Comparison of ENCODE assay signal across 22 mouse cellular contexts in genomic region chr2:145479676-145480075, GRCm38 (mm10).
DNase-seq lines count a peak whose midpoint lies in the region; ATAC-seq lines count a peak whose summit lies in the region.
"Had no signal": no experiment of that assay in that cellular context is flagged by ENCODE, and none has a peak within 500 bp of the region (broad histone marks: within the 10 kb centered on the region; RNA-seq: fewer than 3 reads in every experiment).

No protein-coding gene starts in this region.

- 50% methylated on average over 2 of the region's 2 CpGs for WGBS in neural tube, embryonic 11.5 days
- WGBS in neural tube, embryonic 14.5 days: 49% methylated on average over 2 of the region's 2 CpGs

- intact Hi-C loops in left cerebral cortex, postnatal 4 days (cut with DNase I): no loop called here

- H3K4me2 ChIP-seq in neural tube, embryonic 11.5 days (ENCODE audit: low read depth): no peak overlapping the region
- no peak overlapping the region for H3K4me2 ChIP-seq in neural tube, embryonic 14.5 days (ENCODE audit: low read depth, low read length)
- H3K4me2 ChIP-seq: embryonic facial prominence, embryonic 13.5 days; forebrain, embryonic 12.5 days; heart, embryonic 13.5 days; hindbrain, embryonic 12.5 days had no signal

- peak; percentile 14 for DNase-seq in embryo, embryonic 10 days (ENCODE audit: low spot score)
- DNase-seq in embryo, embryonic 9.5 days (ENCODE audit: extremely low spot score): no peak
- peak; percentile 9 for DNase-seq in neural tube, embryonic 11.5 days (ENCODE audit: low spot score)
- DNase-seq in neural tube, embryonic 10.5 days (ENCODE audit: extremely low spot score, low spot score): no peak
- DNase-seq in cerebellum, adult 18-20 months: no peak
- DNase-seq in left cerebral cortex, postnatal 4 days: no peak
- DNase-seq: adrenal gland, postnatal 14 days; B cell, adult 2 months; cerebellum, adult 11-12 months; cerebellum, adult 9-11 months; cerebellum, postnatal 36 days; gastrocnemius, postnatal 14 days; heart, postnatal 36 days had no signal

- no peak for ATAC-seq in neural tube, embryonic 11.5 days (ENCODE audit: insufficient read depth, low FRiP score, low TSS enrichment)
- peak; percentile 54; the same call in 1 of the 2 replicates for ATAC-seq in neural tube, embryonic 14.5 days (ENCODE audit: low read depth)
- ATAC-seq: CD4-positive, CD25-positive, alpha-beta regulatory T cell, adult 4 months; forebrain, embryonic 16.5 days; hindbrain, embryonic 16.5 days had no signal

- no peak overlapping the region for H3K4me3 ChIP-seq in neural tube, embryonic 11.5 days (ENCODE audit: low read depth, low read length)
- no peak overlapping the region for H3K4me3 ChIP-seq in neural tube, embryonic 14.5 days (ENCODE audit: low read depth, low read length)
- H3K4me3 ChIP-seq: embryonic facial prominence, embryonic 13.5 days; forebrain, embryonic 12.5 days; heart, embryonic 13.5 days; hindbrain, embryonic 12.5 days had no signal

- H3K9me3 ChIP-seq in neural tube, embryonic 11.5 days (ENCODE audit: control insufficient read depth, low read length): no peaks in the 10 kb centered on the region
- no peaks in the 10 kb centered on the region for H3K9me3 ChIP-seq in neural tube, embryonic 14.5 days (ENCODE audit: control insufficient read depth, low read length)
- H3K9me3 ChIP-seq: embryonic facial prominence, embryonic 13.5 days; forebrain, embryonic 12.5 days; heart, embryonic 13.5 days; hindbrain, embryonic 12.5 days had no signal

- H3K36me3 ChIP-seq in neural tube, embryonic 11.5 days (ENCODE audit: control insufficient read depth, insufficient read depth, low read length): no peaks in the 10 kb centered on the region
- H3K36me3 ChIP-seq in neural tube, embryonic 14.5 days (ENCODE audit: control insufficient read depth, insufficient read depth, low read length): no peaks in the 10 kb centered on the region
- H3K36me3 ChIP-seq: embryonic facial prominence, embryonic 13.5 days; forebrain, embryonic 12.5 days; G1E; heart, embryonic 13.5 days; hindbrain, embryonic 12.5 days had no signal

- no peaks in the 10 kb centered on the region for H3K4me1 ChIP-seq in neural tube, embryonic 11.5 days (ENCODE audit: control insufficient read depth, insufficient read depth, low read length)
- H3K4me1 ChIP-seq in neural tube, embryonic 14.5 days (ENCODE audit: control insufficient read depth, insufficient read depth, low read length): no peaks in the 10 kb centered on the region
- H3K4me1 ChIP-seq: embryonic facial prominence, embryonic 13.5 days; forebrain, embryonic 12.5 days; heart, embryonic 13.5 days; hindbrain, embryonic 12.5 days had no signal

- no peaks in the 10 kb centered on the region for H3K27me3 ChIP-seq in neural tube, embryonic 11.5 days (ENCODE audit: control insufficient read depth, insufficient read depth, low read length)
- H3K27me3 ChIP-seq in neural tube, embryonic 14.5 days (ENCODE audit: control insufficient read depth, insufficient read depth, low read length): no peaks in the 10 kb centered on the region
- H3K27me3 ChIP-seq: embryonic facial prominence, embryonic 13.5 days; forebrain, embryonic 12.5 days; heart, embryonic 13.5 days; hindbrain, embryonic 12.5 days had no signal

- H3K27ac ChIP-seq in neural tube, embryonic 11.5 days (ENCODE audit: low read depth, low read length): no peak overlapping the region
- H3K27ac ChIP-seq in neural tube, embryonic 14.5 days (ENCODE audit: low read depth, low read length): no peak overlapping the region
- H3K27ac ChIP-seq: embryonic facial prominence, embryonic 13.5 days; forebrain, embryonic 12.5 days; heart, embryonic 13.5 days; hindbrain, embryonic 12.5 days had no signal

- no peak overlapping the region for H3K9ac ChIP-seq in neural tube, embryonic 11.5 days (ENCODE audit: low read length)
- no peak overlapping the region for H3K9ac ChIP-seq in neural tube, embryonic 14.5 days (replicated peaks; ENCODE audit: low read depth, low read length)
- H3K9ac ChIP-seq: embryonic facial prominence, embryonic 13.5 days; forebrain, embryonic 12.5 days; heart, embryonic 13.5 days; hindbrain, embryonic 12.5 days had no signal

Comparison
In these comparisons a context has a peak if more than half of its experiments do, and no peak if none do; other contexts are left out.
1. DNase-seq: peak in embryo, embryonic 10 days (single experiment) and neural tube, embryonic 11.5 days (single experiment); none in embryo, embryonic 9.5 days (single experiment), neural tube, embryonic 10.5 days (single experiment), cerebellum, adult 18-20 months (0 of 2) and left cerebral cortex, postnatal 4 days (single experiment).